Comparison of ENCODE assay signal across 15 mouse cellular contexts in the genomic region with DNA sequence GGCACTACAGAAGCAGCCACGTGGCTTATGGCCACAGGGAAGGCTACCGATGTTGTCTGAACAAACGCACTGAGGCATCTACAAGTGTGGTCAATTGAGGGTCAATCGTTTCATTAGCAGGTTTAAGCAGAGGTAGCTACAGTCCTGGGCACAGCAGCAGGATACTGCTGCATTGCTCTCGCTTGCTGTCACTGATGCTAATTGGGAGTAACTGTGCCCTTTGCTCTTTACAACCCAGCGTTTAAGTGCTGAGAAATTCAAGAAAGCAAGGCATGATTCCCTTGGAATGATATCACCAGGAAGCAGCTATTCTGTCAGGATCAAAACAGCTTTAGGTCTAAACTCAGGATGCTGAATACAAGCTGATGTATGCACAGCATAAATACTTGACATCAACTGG. TPM values are rescaled to one million over a fixed set of nuclear protein-coding genes. Genes with fewer than 3 reads are reported as not detected.
DNase-seq lines count a peak whose midpoint lies in the region; ATAC-seq and TF ChIP-seq lines count a peak whose summit lies in the region.
"Had no signal": no experiment of that assay in that cellular context is flagged by ENCODE, and none has a peak within 500 bp of the region (broad histone marks: within the 10 kb centered on the region; RNA-seq: fewer than 3 reads in every experiment).

No protein-coding gene starts in this region.

- no peak overlapping the region for H3K9ac ChIP-seq in neural tube, embryonic 11.5 days (ENCODE audit: low read length)
- H3K9ac ChIP-seq in hindbrain, embryonic 13.5 days = peak overlapping the region; percentile 46; the same call in 1 of the 2 replicates
- 0 out of 2 replicates have a peak overlapping the region, but pooled peaks have one; percentile 24 for H3K9ac ChIP-seq in midbrain, embryonic 13.5 days (replicated peaks)
- H3K9ac ChIP-seq: embryonic facial prominence, embryonic 15.5 days; limb, embryonic 15.5 days; lung, embryonic 14.5 days had no signal

- H3K4me1 ChIP-seq in neural tube, embryonic 11.5 days (ENCODE audit: control insufficient read depth, insufficient read depth, low read length) = peaks cover 15% of the 10 kb centered on the region; the same call in 1 of the 2 replicates
- peaks cover 24% of the 10 kb centered on the region for H3K4me1 ChIP-seq in hindbrain, embryonic 13.5 days (replicated peaks)
- peaks cover 22% of the 10 kb centered on the region for H3K4me1 ChIP-seq in midbrain, embryonic 13.5 days (replicated peaks)
- H3K4me1 ChIP-seq in small intestine, adult 2 months (ENCODE audit: control insufficient read depth, insufficient read depth, insufficient read length, low read length) = peaks cover 8% of the 10 kb centered on the region; the same call in 1 of the 2 replicates
- H3K4me1 ChIP-seq: embryonic facial prominence, embryonic 15.5 days; limb, embryonic 15.5 days; megakaryocyte, embryonic 14.5 days had no signal

- H3K27me3 ChIP-seq in neural tube, embryonic 11.5 days (ENCODE audit: control insufficient read depth, insufficient read depth, low read length) = no peaks in the 10 kb centered on the region
- H3K27me3 ChIP-seq in hindbrain, embryonic 13.5 days = no peaks in the 10 kb centered on the region
- H3K27me3 ChIP-seq in midbrain, embryonic 13.5 days = no peaks in the 10 kb centered on the region
- no peaks in the 10 kb centered on the region for H3K27me3 ChIP-seq in small intestine, adult 2 months (ENCODE audit: control insufficient read depth, insufficient read depth, low read length)
- H3K27me3 ChIP-seq: embryonic facial prominence, embryonic 15.5 days; limb, embryonic 15.5 days had no signal

- H3K9me3 ChIP-seq in neural tube, embryonic 11.5 days (ENCODE audit: control insufficient read depth, low read length) = no peaks in the 10 kb centered on the region
- no peaks in the 10 kb centered on the region for H3K9me3 ChIP-seq in hindbrain, embryonic 13.5 days
- no peaks in the 10 kb centered on the region for H3K9me3 ChIP-seq in midbrain, embryonic 13.5 days
- H3K9me3 ChIP-seq: embryonic facial prominence, embryonic 15.5 days; limb, embryonic 15.5 days; megakaryocyte, embryonic 14.5 days had no signal

- peak; percentile 27; the same call in 1 of the 2 replicates for ATAC-seq in neural tube, embryonic 11.5 days (ENCODE audit: insufficient read depth, low FRiP score, low TSS enrichment)
- peak; percentile 26; the same call in 1 of the 2 replicates for ATAC-seq in hindbrain, embryonic 13.5 days (ENCODE audit: low FRiP score)
- peak; percentile 57; the same call in 1 of the 2 replicates for ATAC-seq in midbrain, embryonic 13.5 days

- no peak overlapping the region for H3K27ac ChIP-seq in neural tube, embryonic 11.5 days (ENCODE audit: low read depth, low read length)
- H3K27ac ChIP-seq in hindbrain, embryonic 13.5 days = peak overlapping the region; percentile 82
- H3K27ac ChIP-seq in midbrain, embryonic 13.5 days = peak overlapping the region; percentile 84
- peak overlapping the region; percentile 14 for H3K27ac ChIP-seq in small intestine, adult 2 months (ENCODE audit: insufficient read depth, low read depth, low read length)
- H3K27ac ChIP-seq: embryonic facial prominence, embryonic 15.5 days; heart, adult 2 months; limb, embryonic 15.5 days; stomach, postnatal 0 days had no signal

- no peak for TF ChIP-seq CTCF in small intestine, adult 2 months (IDR thresholded peaks at IDR 0.05; ENCODE audit: extremely low read depth, insufficient read length, insufficient replicate concordance, low read depth, low read length)

- no peak for TF ChIP-seq POLR2A in small intestine, adult 2 months (IDR thresholded peaks at IDR 0.05; ENCODE audit: low read depth, low read length)

- DNase-seq in neural tube, embryonic 11.5 days (ENCODE audit: low spot score) = no peak
- DNase-seq in neural tube, embryonic 10.5 days (ENCODE audit: extremely low spot score, low spot score) = no peak
- DNase-seq in urinary bladder, adult 18-20 months (ENCODE audit: low spot score in 2 of 2) = no peak
- DNase-seq in urinary bladder, postnatal 36 days (ENCODE audit: low spot score in 2 of 2) = no peak
- DNase-seq in heart, adult 18-20 months = no peak
- DNase-seq: heart, adult 2 months; heart, postnatal 14 days had no signal

- H3K4me2 ChIP-seq in neural tube, embryonic 11.5 days (ENCODE audit: low read depth) = no peak overlapping the region
- no peak overlapping the region for H3K4me2 ChIP-seq in hindbrain, embryonic 13.5 days
- no peak overlapping the region for H3K4me2 ChIP-seq in midbrain, embryonic 13.5 days (replicated peaks)
- H3K4me2 ChIP-seq: embryonic facial prominence, embryonic 15.5 days; limb, embryonic 15.5 days; lung, embryonic 14.5 days had no signal

- 27% methylated on average over 6 of the region's 6 CpGs for WGBS in neural tube, embryonic 11.5 days
- 30% methylated on average over 6 of the region's 6 CpGs for WGBS in hindbrain, embryonic 13.5 days
- 25% methylated on average over 6 of the region's 6 CpGs for WGBS in midbrain, embryonic 13.5 days
- 28% methylated on average over 6 of the region's 6 CpGs for WGBS in small intestine, adult 2 months

- H3K4me3 ChIP-seq in neural tube, embryonic 11.5 days (ENCODE audit: low read depth, low read length) = no peak overlapping the region
- no peak overlapping the region for H3K4me3 ChIP-seq in hindbrain, embryonic 13.5 days
- H3K4me3 ChIP-seq in midbrain, embryonic 13.5 days (replicated peaks) = no peak overlapping the region
- H3K4me3 ChIP-seq in small intestine, adult 2 months (ENCODE audit: low read depth, low read length) = no peak overlapping the region
- H3K4me3 ChIP-seq: embryonic facial prominence, embryonic 15.5 days; heart, adult 2 months; limb, embryonic 15.5 days; megakaryocyte, embryonic 14.5 days had no signal

- no peaks in the 10 kb centered on the region for H3K36me3 ChIP-seq in neural tube, embryonic 11.5 days (ENCODE audit: control insufficient read depth, insufficient read depth, low read length)
- no peaks in the 10 kb centered on the region for H3K36me3 ChIP-seq in hindbrain, embryonic 13.5 days
- no peaks in the 10 kb centered on the region for H3K36me3 ChIP-seq in midbrain, embryonic 13.5 days
- H3K36me3 ChIP-seq in small intestine, adult 2 months (ENCODE audit: control insufficient read depth, insufficient read depth, low read length) = no peaks in the 10 kb centered on the region
- H3K36me3 ChIP-seq: embryonic facial prominence, embryonic 15.5 days; limb, embryonic 15.5 days had no signal

RNA-seq across cellular contexts. Expression of a gene that starts 56.2 kb away (rescaled TPM):
- polyA plus RNA-seq in neural tube, embryonic 11.5 days (2014; fragmentation: Nextera tagmentation; extraction: Ambion mirVana) = 115 TPM in 2 replicates
- 44.2 and 50.4 TPM in 2 replicates for polyA plus RNA-seq in hindbrain, embryonic 13.5 days (2015; fragmentation: Nextera tagmentation; extraction: Ambion mirVana)
- polyA plus RNA-seq in midbrain, embryonic 13.5 days (2015; fragmentation: Nextera tagmentation; extraction: Ambion mirVana) = 37.8 and 40.6 TPM in 2 replicates
- polyA plus RNA-seq in small intestine, adult 2 months (2012; rRNA removed) = 458 and 1,132 TPM in 2 replicates
- total RNA-seq in heart, adult 18-20 months (2021) = 100 to 1,000 TPM; 711 to 790 TPM
